Mouse (Mus musculus) erythroblast, embryonic 14.5 days (primary cell): ENCODE measurements around the gene Rplp0.

Experiments used
- GATA1 ChIP-seq: IDR thresholded peaks from 2 replicates; pipeline ENCODE4 v1.6.1; 2012; ENCODE audit warnings: low read length, inconsistent platforms, mixed read lengths
- TAL1 ChIP-seq: IDR thresholded peaks from 3 replicates; pipeline ENCODE4 v1.6.1; 2012; ENCODE audit warnings: low read length, inconsistent platforms, mixed read lengths

GRCm38 (mm10) chr5:115568681-115569080 is 9.4 kb downstream of the Rplp0 start:
- TF ChIP-seq TAL1 (no peak), GATA1 (no peak)
